Mouse (Mus musculus) limb, embryonic 11.5 days (tissue): ENCODE data around the gene Evi2. TPM values are rescaled to one million over a fixed set of nuclear protein-coding genes. Genes with fewer than 3 reads are reported as not detected.

Source experiments
- ATAC-seq: fragments of 200-750 bp; cut with Nextera tagmentation; 2 replicates; pipeline ENCODE4 v1.8.0; 2017; ENCODE audit warnings: low read depth; ENCODE audit not compliant: insufficient number of reproducible peaks, low FRiP score, low TSS enrichment
- DNase-seq: peaks from one replicate; pipeline ENCODE4 v3.0.0-alpha.2; 2015; ENCODE audit warnings: low spot score
- H3K27ac ChIP-seq: fragments of 300-500 bp; sonication (generic); replicated peaks from 2 replicates; pipeline ENCODE4 v1.5.1; 2014; ENCODE audit warnings: low read depth, mild to moderate bottlenecking, low read length
- H3K27me3 ChIP-seq: fragments of 300-500 bp; sonication (generic); 2 replicates; pipeline ENCODE4 v1.6.1; 2014; ENCODE audit warnings: mild to moderate bottlenecking, low read length, mixed read lengths; ENCODE audit not compliant: control insufficient read depth, insufficient read depth
- H3K36me3 ChIP-seq: fragments of 300-500 bp; sonication (generic); 2 replicates; pipeline ENCODE4 v1.6.1; 2014; ENCODE audit warnings: mild to moderate bottlenecking, low read length, moderate library complexity, mixed read lengths; ENCODE audit not compliant: control insufficient read depth, insufficient read depth
- H3K4me1 ChIP-seq: fragments of 300-500 bp; sonication (generic); 2 replicates; pipeline ENCODE4 v1.6.1; 2014; ENCODE audit warnings: low read length, mixed read lengths; ENCODE audit not compliant: control insufficient read depth, insufficient read depth
- H3K4me2 ChIP-seq: fragments of 300-500 bp; sonication (generic); 2 replicates; pipeline ENCODE4 v1.6.1; 2014; ENCODE audit warnings: low read depth, mild to moderate bottlenecking, moderate library complexity; ENCODE audit not compliant: severe bottlenecking
- H3K4me3 ChIP-seq: fragments of 300-500 bp; sonication (generic); 2 replicates; pipeline ENCODE4 v1.5.1; 2014; ENCODE audit warnings: low read depth, low read length
- H3K9ac ChIP-seq: fragments of 300-500 bp; sonication (generic); 2 replicates; pipeline ENCODE4 v1.6.1; 2014; ENCODE audit warnings: mild to moderate bottlenecking, low read length
- H3K9me3 ChIP-seq: fragments of 300-500 bp; sonication (generic); 2 replicates; pipeline ENCODE4 v1.6.1; 2016; ENCODE audit warnings: low read length; ENCODE audit not compliant: control insufficient read depth
- WGBS: fragments of 180-500 bp; shearing (Covaris S2); extraction: QIAGEN DNeasy Blood & Tissue Kit; methylation state at CpG from one replicate; pipeline ENCODE4 v1.1.7; 2014; 5-methylcytosine and 5-hydroxymethylcytosine counted together
- polyA plus RNA-seq: library from polyadenylated mRNA; unstranded; fragments of >200 nt; fragmentation: Nextera tagmentation; extraction: Ambion mirVana; gene quantifications from 2 replicates; pipeline ENCODE4 v1.2.1, GENCODE M21; 2014

Evi2 gene
- 0.85 and 0.91 TPM in 2 replicates for polyA plus RNA-seq

DNA sequence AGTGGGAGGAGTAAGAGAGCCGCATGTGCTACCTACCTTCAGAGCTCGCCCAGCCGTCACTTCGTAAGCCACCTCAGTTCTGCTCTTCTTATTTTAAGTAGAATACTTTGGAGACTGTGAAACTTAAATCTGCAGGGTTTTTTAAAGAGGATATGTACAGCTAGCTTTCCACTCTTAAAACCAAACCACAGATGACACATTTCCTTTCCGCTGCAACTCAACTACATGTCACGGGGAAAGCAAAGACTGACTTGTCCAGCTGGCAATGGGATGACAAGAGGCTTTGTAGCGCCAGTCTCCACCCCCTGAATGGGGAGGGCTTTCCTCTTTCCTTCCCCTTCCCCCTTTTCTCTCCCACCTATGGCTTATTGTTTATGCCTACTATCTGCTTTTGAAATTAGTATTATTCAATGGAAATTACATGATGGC, at the start of gene Evi2, which contains the start of gene Evi2a:
Gene Evi2 (minus strand): TSS at position 257 of the 429 bp plus-strand sequence.
Gene Evi2a (minus strand): TSS at position 277 of the 429 bp plus-strand sequence.
- DNase-seq (no peak), ATAC-seq (no peak)
- Histone ChIP-seq H3K27ac (no peak within 1 kb of the TSS), H3K27me3 (no peaks in the 10 kb centered on the region), H3K4me3 (no peak within 1 kb of the TSS), H3K9ac (no peak within 1 kb of the TSS), H3K4me2 (no peak within 1 kb of the TSS), H3K4me1 (no peaks in the 10 kb centered on the region), H3K9me3 (no peaks in the 10 kb centered on the region), H3K36me3 (no peaks in the 10 kb centered on the region)
- 92% methylated on average over 7 of the region's 7 CpGs for WGBS

DNA sequence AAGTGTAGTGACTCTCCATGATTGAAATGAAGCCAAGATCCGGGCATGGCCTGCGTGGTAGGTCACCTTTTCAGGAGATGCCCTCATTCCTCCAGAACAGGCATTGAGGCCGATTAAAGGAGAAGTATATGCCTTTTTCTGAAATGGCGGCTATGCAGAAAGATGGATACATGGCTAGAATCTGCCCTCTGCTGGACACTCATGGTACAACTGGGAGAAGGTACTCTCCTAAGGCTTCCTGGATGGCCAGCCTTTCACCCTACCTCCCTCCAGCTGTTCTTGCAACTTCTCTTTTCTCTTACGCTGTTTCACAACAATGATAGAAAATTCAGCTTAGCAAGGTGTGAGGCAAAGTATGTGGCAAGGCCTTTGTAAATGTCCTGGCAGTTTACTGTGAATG, 47.4 kb upstream of the Evi2 start:
- H3K9me3 ChIP-seq, result no peaks in the 10 kb centered on the region
- peaks cover 7% of the 10 kb centered on the region; the same call in 1 of the 2 replicates for H3K36me3 ChIP-seq
- H3K9ac ChIP-seq, result no peak overlapping the region
- H3K4me1 ChIP-seq, result no peaks in the 10 kb centered on the region
- no peak overlapping the region for H3K27ac ChIP-seq
- H3K27me3 ChIP-seq, result no peaks in the 10 kb centered on the region
- WGBS, result 56% methylated on average over 5 of the region's 5 CpGs
- H3K4me2 ChIP-seq, result no peak overlapping the region
- H3K4me3 ChIP-seq, result no peak overlapping the region
- peak; percentile 77 for DNase-seq
- ATAC-seq, result no peak

- Histone ChIP-seq H3K9ac (no peak overlapping the region), H3K36me3 (peaks cover 11% of the 10 kb centered on the region; the same call in 1 of the 2 replicates), H3K4me3 (no peak overlapping the region), H3K27ac (no peak overlapping the region), H3K4me2 (no peak overlapping the region), H3K27me3 (no peaks in the 10 kb centered on the region), H3K4me1 (no peaks in the 10 kb centered on the region), H3K9me3 (no peaks in the 10 kb centered on the region)
- WGBS, result 90% methylated on average over 14 of the region's 14 CpGs
- no peak for DNase-seq
- ATAC-seq, result no peak
Observed at GRCm38 (mm10) chr11:79575383-79576073, 45.1 kb upstream of the Evi2 start.

- DNase-seq (no peak), ATAC-seq (no peak)
- no peak overlapping the region for H3K4me2 ChIP-seq
- peaks cover 12% of the 10 kb centered on the region; the same call in 1 of the 2 replicates for H3K36me3 ChIP-seq
- no peak overlapping the region for H3K4me3 ChIP-seq
- no peak overlapping the region for H3K9ac ChIP-seq
- 83% methylated on average over 3 of the region's 3 CpGs for WGBS
- no peaks in the 10 kb centered on the region for H3K9me3 ChIP-seq
- no peak overlapping the region for H3K27ac ChIP-seq
- H3K4me1 ChIP-seq, result no peaks in the 10 kb centered on the region
- no peaks in the 10 kb centered on the region for H3K27me3 ChIP-seq
Observed at GRCm38 (mm10) chr11:79573836-79574235, 43.4 kb upstream of the Evi2 start.

DNA sequence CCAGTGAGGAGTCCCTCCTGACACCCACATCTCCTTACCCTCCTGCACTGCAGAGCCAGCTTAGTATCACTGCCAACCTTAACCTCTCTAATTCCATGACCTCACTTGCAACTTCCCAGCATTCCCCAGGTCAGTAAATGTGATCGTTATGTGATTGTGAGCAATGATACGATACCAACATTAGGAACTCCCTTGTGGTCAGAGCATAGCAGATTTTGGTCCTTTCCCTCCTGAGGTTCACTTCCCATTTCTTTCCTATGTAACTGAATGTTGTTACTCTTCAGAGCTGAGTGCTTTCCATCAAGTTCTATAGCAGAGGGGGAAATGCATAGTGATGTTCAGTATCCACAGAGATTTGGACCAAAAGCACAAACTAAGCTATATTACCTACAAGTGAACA, 39.9 kb upstream of the Evi2 start:
- Histone ChIP-seq H3K36me3 (peaks cover 16% of the 10 kb centered on the region; the same call in 1 of the 2 replicates), H3K27ac (no peak overlapping the region), H3K27me3 (no peaks in the 10 kb centered on the region), H3K4me3 (no peak overlapping the region), H3K4me1 (no peaks in the 10 kb centered on the region), H3K9me3 (no peaks in the 10 kb centered on the region), H3K4me2 (no peak overlapping the region), H3K9ac (no peak overlapping the region)
- ATAC-seq, result no peak
- WGBS, result 95% methylated on average over 2 of the region's 2 CpGs
- no peak for DNase-seq

DNA sequence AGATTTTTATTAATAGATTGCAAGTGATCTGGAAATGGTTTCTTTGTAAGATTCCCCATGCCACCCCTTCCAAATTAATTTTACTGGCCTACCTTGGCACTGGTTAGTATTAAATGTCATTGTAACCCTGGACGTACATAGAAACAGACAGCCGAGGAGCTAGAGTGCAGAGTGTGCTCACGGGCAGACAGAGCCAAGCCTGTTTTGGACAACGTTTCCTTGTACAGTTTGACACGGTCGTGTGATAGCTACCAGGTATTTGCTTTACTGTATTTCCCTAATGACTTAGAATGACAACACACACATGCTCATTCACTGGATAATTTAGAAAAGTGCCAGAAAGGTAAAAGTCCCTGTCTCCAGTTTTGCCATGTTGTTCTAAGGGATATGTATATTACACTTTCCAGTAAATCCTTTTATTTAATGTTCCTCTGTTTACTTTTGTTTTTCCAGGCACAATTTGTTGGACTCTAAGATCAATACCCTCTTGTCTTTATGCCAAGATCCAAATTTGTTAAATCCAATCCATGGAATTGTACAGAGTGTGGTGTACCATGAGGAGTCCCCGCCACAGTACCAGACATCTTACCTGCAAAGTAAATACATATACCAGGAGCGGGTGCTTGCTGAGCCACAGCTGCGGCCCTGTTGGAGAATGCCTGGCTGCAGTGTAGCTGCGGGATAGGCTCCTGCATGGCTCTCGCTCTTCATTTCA, 38.0 kb upstream of the Evi2 start:
- no peak for ATAC-seq
- DNase-seq, result no peak
- Histone ChIP-seq H3K27ac (no peak overlapping the region), H3K9me3 (no peaks in the 10 kb centered on the region), H3K9ac (no peak overlapping the region), H3K4me1 (no peaks in the 10 kb centered on the region), H3K4me2 (no peak overlapping the region), H3K27me3 (no peaks in the 10 kb centered on the region), H3K36me3 (peaks cover 15% of the 10 kb centered on the region; the same call in 1 of the 2 replicates), H3K4me3 (no peak overlapping the region)
- WGBS, result 95% methylated on average over 11 of the region's 11 CpGs

- Histone ChIP-seq H3K27me3 (no peaks in the 10 kb centered on the region), H3K9ac (no peak overlapping the region), H3K4me1 (no peaks in the 10 kb centered on the region), H3K9me3 (no peaks in the 10 kb centered on the region), H3K27ac (no peak overlapping the region), H3K36me3 (peaks cover 16% of the 10 kb centered on the region; the same call in 1 of the 2 replicates), H3K4me2 (no peak overlapping the region), H3K4me3 (no peak overlapping the region)
- WGBS, result 66% methylated on average over 1 of the region's 1 CpGs
- DNase-seq, result no peak
- no peak for ATAC-seq
Observed at GRCm38 (mm10) chr11:79566947-79567346, 36.6 kb upstream of the Evi2 start.

DNA sequence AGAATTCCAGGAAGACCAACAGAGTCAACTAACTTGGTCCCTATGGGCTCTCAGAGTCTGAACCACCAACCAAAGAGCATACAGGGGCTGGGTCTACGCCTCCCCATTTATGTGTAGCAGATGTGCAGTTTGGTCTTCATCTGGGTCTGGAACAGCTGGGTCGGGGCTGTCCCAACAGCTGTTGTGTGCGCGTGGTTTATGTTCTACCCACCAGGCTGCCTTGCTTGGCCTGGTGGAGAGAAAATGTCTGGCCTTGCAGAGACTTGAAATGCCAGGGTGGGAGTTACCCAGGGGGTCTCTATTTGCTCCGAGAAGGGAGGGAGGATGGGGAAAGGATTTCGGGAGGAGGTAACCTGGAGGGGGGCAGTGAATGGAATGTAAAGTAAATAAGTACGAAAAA, 33.1 kb upstream of the Evi2 start:
- H3K4me3 ChIP-seq, result no peak overlapping the region
- no peak for ATAC-seq
- no peak for DNase-seq
- 85% methylated on average over 7 of the region's 7 CpGs for WGBS
- H3K4me1 ChIP-seq, result no peaks in the 10 kb centered on the region
- H3K4me2 ChIP-seq, result no peak overlapping the region
- no peaks in the 10 kb centered on the region for H3K27me3 ChIP-seq
- no peaks in the 10 kb centered on the region for H3K9me3 ChIP-seq
- H3K27ac ChIP-seq, result no peak overlapping the region
- no peak overlapping the region for H3K9ac ChIP-seq
- peaks cover 11% of the 10 kb centered on the region; the same call in 1 of the 2 replicates for H3K36me3 ChIP-seq
